Mouse (Mus musculus): Measurements from ENCODE around the gene Trp53.

DNA sequence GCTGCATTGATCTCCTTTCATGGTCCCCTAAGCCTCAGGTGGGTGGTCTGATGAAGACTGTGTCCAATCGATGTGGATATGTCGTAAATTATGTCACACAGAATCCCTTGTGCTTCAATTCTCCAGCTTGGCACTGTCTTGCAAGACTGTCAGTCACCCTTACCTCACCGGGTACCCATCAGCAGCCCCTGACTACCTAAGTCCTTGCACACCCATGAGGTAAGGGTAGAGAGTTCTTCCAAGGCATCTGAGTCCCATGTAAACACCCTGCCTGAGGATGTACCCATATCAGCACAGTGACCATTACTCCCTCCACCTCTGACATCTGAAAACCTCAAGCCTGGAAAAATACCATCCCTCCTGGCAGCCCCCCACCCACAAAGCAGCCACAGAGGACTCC, 24.2 kb downstream of the Trp53 start:
- TF ChIP-seq CTCF (IDR thresholded peaks at IDR 0.05; ENCODE audit: control insufficient read depth, insufficient read depth, insufficient replicate concordance, low read depth, low read length) (no peak), POLR2A (IDR thresholded peaks at IDR 0.05; ENCODE audit: control insufficient read depth, low read depth, low read length) (no peak)

All from testis, adult 2 months (tissue).